Mouse (Mus musculus) kidney, embryonic 16.5 days (tissue): ENCODE measurements at regions not wholly inside any gene's neighbourhood (a gene's known extent, or its start where the extent isn't known, plus 50 kb on each side); places are given as distances from the start of the nearest gene placed in this dataset.
A peak's percentile ranks its signal among the peaks of the same experiment; 100 is the strongest.

Experiments
- ATAC-seq: fragments of 200-750 bp; cut with Nextera tagmentation; 2 replicates; pipeline ENCODE4 v1.8.0; 2017; ENCODE audit warnings: moderate TSS enrichment; ENCODE audit not compliant: low FRiP score, low TSS enrichment
- H3K27ac ChIP-seq: fragments of 300-500 bp; sonication (generic); 2 replicates; pipeline ENCODE4 v1.5.1; 2014; ENCODE audit warnings: low read length
- H3K27me3 ChIP-seq: fragments of 300-500 bp; sonication (generic); 2 replicates; pipeline ENCODE4 v1.6.1; 2014; ENCODE audit warnings: low read length, control low read depth, mixed read lengths; ENCODE audit not compliant: insufficient read depth
- H3K36me3 ChIP-seq: fragments of 300-500 bp; sonication (generic); 2 replicates; pipeline ENCODE4 v1.6.1; 2014; ENCODE audit warnings: low read length, control low read depth, mixed read lengths; ENCODE audit not compliant: insufficient read depth
- H3K4me1 ChIP-seq: fragments of 300-500 bp; sonication (generic); 2 replicates; pipeline ENCODE4 v1.6.1; 2014; ENCODE audit warnings: low read length, control low read depth, mixed read lengths; ENCODE audit not compliant: insufficient read depth
- H3K4me2 ChIP-seq: fragments of 300-500 bp; sonication (generic); replicated peaks from 2 replicates; pipeline ENCODE4 v1.6.1; 2014; ENCODE audit warnings: low read depth, low read length
- H3K4me3 ChIP-seq: fragments of 300-500 bp; sonication (generic); 2 replicates; pipeline ENCODE4 v1.5.1; 2014; ENCODE audit warnings: mild to moderate bottlenecking, low read length
- H3K9ac ChIP-seq: fragments of 300-500 bp; sonication (generic); replicated peaks from 2 replicates; pipeline ENCODE4 v1.6.1; 2014; ENCODE audit warnings: low read length
- H3K9me3 ChIP-seq: fragments of 300-500 bp; sonication (generic); 2 replicates; pipeline ENCODE4 v1.6.1; 2016; ENCODE audit warnings: low read length, control low read depth
- WGBS: fragments of 180-500 bp; shearing (Covaris S2); extraction: QIAGEN DNeasy Blood & Tissue Kit; methylation state at CpG from one replicate; pipeline ENCODE4 v1.1.7; 2014; 5-methylcytosine and 5-hydroxymethylcytosine counted together

DNA sequence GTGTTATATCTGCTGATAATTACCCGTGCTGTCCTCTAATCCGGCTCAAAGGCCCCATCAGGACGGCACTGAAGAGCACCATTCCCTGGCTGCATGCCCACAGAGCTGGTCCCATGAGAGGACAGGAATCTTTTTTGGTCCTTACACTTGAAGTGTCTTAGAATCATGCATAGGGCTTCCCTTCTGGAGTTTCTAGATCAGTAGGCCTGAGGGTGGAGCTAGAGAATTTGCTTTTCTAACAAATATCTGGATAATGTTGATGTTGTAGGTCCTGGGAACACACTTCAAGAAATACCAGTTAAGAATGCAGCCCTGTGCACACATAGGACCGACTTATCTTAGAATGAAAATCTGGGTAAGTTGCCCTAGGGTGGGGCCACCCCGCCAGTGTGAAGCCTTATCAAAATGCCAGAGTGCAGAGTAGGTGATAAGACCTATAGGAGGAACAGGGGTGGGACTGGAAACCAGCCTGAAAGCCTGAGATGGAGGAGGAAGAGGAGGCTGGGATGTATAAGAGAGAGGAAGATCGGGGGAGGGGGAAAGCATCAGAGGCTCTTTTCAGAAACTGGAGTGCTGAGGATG, 111.2 kb downstream of the Bdh1 start:
- no peak overlapping the region for H3K27ac ChIP-seq
- H3K27me3 ChIP-seq = no peaks in the 10 kb centered on the region
- no peaks in the 10 kb centered on the region for H3K9me3 ChIP-seq
- no peak overlapping the region for H3K4me3 ChIP-seq
- H3K4me2 ChIP-seq = no peak overlapping the region
- no peak overlapping the region for H3K9ac ChIP-seq
- peaks cover 27% of the 10 kb centered on the region for H3K4me1 ChIP-seq
- no peak for ATAC-seq
- whole genome bisulfite sequencing = 52% methylated on average over 6 of the region's 6 CpGs
- no peaks in the 10 kb centered on the region for H3K36me3 ChIP-seq

DNA sequence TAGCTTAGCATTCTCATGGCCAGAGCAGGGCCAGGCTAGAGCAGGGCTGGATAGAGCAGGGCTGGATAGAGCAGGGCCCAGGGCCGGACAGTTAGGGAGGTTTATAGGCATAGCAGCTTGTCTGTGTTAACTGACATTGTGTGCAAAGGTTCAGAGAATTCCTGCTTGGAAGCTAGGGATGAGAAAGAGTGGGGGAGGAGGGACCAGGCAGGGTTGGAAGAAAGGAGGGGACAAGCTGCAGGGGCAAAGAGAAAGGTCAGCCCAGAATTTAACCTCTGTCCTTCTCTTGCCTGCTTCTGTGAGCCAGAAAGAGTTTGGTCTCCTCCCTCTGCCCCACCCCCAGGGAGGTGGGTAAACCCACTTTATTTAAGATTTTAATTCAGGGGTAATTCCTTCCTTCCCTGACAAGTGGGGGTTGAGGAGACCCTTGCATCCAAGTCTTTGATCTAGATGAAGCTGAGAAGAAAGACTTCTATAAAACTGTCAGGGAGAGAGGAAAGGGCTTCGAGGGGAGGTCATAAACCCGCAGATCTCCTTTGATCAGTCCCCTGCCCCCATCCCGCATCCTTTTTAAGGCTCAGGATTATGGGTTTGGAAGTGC, 112.9 kb downstream of the Bdh1 start:
- H3K9ac ChIP-seq = no peak overlapping the region
- no peak overlapping the region for H3K4me2 ChIP-seq
- H3K27me3 ChIP-seq = no peaks in the 10 kb centered on the region
- peaks cover 27% of the 10 kb centered on the region for H3K4me1 ChIP-seq
- H3K9me3 ChIP-seq = no peaks in the 10 kb centered on the region
- peak; percentile 89 for ATAC-seq
- H3K36me3 ChIP-seq = no peaks in the 10 kb centered on the region
- H3K4me3 ChIP-seq = no peak overlapping the region
- WGBS = 14% methylated on average over 4 of the region's 4 CpGs
- peak overlapping the region; percentile 54 for H3K27ac ChIP-seq

GRCm38 (mm10) chr16:31536328-31536727, 114.2 kb downstream of the Bdh1 start:
- Histone ChIP-seq H3K9ac (no peak overlapping the region), H3K4me2 (no peak overlapping the region), H3K4me1 (peaks cover 27% of the 10 kb centered on the region), H3K9me3 (no peaks in the 10 kb centered on the region), H3K27me3 (no peaks in the 10 kb centered on the region), H3K36me3 (no peaks in the 10 kb centered on the region), H3K27ac (peak overlapping the region; percentile 54; the same call in 1 of the 2 replicates), H3K4me3 (no peak overlapping the region)
- ATAC-seq = no peak
- 76% methylated on average over 3 of the region's 3 CpGs for WGBS

- Histone ChIP-seq H3K4me3 (no peak overlapping the region), H3K27ac (no peak overlapping the region), H3K9ac (no peak overlapping the region), H3K9me3 (no peaks in the 10 kb centered on the region), H3K27me3 (no peaks in the 10 kb centered on the region), H3K4me2 (no peak overlapping the region), H3K4me1 (peaks cover 21% of the 10 kb centered on the region), H3K36me3 (no peaks in the 10 kb centered on the region)
- ATAC-seq = no peak
- WGBS = 70% methylated on average over 3 of the region's 3 CpGs
Measured at GRCm38 (mm10) chr16:31538606-31539005, 116.5 kb downstream of the Bdh1 start.

DNA sequence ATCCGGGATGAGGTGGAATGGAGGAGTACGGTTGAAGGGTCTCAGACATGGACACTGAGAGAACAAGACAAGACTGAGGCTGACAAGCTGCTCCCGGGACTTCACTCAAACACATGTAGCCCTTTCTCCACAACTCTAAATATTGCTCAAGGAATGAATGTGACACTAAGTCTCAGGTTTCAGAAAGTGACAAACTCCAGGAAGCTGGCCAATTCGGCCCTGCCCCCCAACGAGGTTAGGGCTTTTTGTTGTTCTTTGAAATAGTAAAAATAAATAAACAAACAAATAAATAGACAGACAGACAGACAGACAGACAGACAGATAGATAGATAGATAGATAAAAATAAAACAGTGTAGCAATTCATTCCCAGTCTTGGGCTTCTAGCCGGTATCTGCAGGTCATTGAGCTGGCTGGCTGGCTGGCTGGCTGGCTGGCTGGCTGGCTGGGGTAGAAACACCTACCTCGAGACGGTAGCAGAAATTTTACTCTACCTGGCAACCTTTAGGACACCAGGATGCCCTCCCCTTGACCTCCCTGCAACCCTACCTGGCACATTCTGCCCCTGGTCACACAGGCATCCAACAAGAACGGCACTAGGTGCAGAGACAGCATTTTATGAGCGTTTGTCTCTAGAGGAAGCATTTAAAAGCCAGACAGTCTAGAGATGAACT, 119.6 kb upstream of the Dlg1 start:
- 0 out of 2 replicates have a peak, but pooled peaks cover 4% of the 10 kb centered on the region for H3K27me3 ChIP-seq
- no peak overlapping the region for H3K27ac ChIP-seq
- H3K4me3 ChIP-seq = no peak overlapping the region
- H3K9ac ChIP-seq = no peak overlapping the region
- 34% methylated on average over 10 of the region's 10 CpGs for WGBS
- no peaks in the 10 kb centered on the region for H3K9me3 ChIP-seq
- H3K36me3 ChIP-seq = no peaks in the 10 kb centered on the region
- H3K4me1 ChIP-seq = peaks cover 20% of the 10 kb centered on the region
- no peak for ATAC-seq
- H3K4me2 ChIP-seq = no peak overlapping the region

DNA sequence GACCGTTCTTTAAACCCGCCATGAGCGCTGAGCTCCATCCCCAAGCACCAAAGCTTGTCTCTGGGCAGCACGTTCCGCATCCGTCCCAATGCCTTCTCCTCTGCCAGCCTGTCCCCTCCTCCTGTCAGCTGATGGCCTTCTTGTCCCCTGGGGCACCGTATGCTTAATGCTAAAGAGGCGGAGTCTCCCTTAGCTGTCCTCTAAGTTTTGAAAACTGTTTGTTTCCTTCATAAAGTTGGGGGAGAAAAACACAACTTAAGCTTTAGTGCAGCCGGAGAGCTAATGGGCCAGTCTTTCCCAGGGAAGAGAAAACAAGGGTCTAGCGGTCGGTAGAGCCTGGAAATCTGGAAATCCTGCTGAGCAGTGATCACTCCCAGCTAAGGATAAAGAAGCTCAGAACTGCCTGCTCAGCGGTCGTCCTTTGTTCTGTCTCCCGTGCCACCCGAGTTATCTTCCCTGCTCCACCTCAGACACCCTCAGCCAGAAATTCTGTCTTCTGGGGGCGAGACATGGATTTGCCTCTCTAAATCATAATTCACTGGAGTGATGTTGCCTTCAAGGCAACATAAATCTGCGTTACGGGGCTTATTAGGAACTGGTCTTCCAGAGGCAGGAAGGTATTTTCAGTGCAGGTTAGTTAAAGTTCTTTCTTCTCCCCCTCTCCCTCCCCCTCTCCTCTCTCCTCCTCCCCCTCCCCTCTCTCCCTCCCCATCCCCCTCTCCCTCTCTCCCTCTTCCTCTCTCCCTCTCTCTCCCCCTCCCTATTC, 117.0 kb upstream of the Dlg1 start:
- Histone ChIP-seq H3K9ac (peak overlapping the region; percentile 62), H3K4me1 (peaks cover 22% of the 10 kb centered on the region), H3K36me3 (no peaks in the 10 kb centered on the region), H3K27me3 (0 out of 2 replicates have a peak, but pooled peaks cover 4% of the 10 kb centered on the region), H3K9me3 (no peaks in the 10 kb centered on the region), H3K4me2 (peak overlapping the region; percentile 54), H3K27ac (peak overlapping the region; percentile 16; the same call in 1 of the 2 replicates), H3K4me3 (peak overlapping the region; percentile 34)
- WGBS = 2% methylated on average over 18 of the region's 18 CpGs
- no peak for ATAC-seq

DNA sequence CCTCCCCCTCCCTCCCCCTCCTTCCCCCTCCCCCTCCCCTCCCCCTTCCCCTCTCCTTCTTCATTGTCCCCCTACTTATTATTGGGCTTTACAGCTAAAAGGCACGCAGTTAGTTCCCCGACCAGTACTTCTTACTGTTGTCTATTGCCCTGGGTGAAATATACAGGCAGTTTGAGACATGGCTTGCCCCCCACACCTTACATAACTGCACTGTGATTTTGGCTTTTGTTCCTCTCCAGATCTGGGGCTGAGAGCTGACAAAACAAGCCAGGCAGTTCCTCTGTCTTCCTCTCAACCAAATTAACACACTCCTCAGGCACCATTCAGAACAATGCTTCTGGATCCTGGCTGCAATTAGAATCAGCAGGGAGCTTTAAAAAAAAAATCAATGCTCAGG, 116.4 kb upstream of the Dlg1 start:
- Histone ChIP-seq H3K27me3 (0 out of 2 replicates have a peak, but pooled peaks cover 4% of the 10 kb centered on the region), H3K4me2 (peak overlapping the region; percentile 54; the same call in 1 of the 2 replicates), H3K9me3 (no peaks in the 10 kb centered on the region), H3K27ac (no peak overlapping the region), H3K4me3 (no peak overlapping the region), H3K36me3 (no peaks in the 10 kb centered on the region), H3K4me1 (peaks cover 28% of the 10 kb centered on the region), H3K9ac (no peak overlapping the region; the same call in 1 of the 2 replicates)
- WGBS = 22% methylated on average over 2 of the region's 2 CpGs
- ATAC-seq = no peak

DNA sequence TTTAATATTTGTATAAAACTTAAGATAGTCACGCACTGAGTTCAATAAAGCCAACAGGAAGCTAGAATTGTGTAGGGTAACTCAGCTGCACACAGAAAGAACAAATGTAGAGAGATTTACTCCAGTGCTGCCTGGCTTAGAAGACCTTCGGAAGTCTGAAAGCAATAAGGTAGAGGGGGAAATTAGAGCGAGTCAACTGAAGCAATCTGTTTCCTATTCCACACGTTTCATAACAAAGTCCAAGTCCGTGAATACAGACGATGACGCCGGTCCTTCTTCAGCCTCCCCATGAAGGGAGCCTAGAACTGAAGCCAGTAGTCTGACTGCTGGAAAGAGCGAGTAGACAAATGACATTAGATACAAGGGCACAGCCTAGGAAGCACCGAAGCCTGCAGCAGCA, 115.9 kb upstream of the Dlg1 start:
- ATAC-seq = no peak
- peaks cover 34% of the 10 kb centered on the region for H3K4me1 ChIP-seq
- H3K9me3 ChIP-seq = no peaks in the 10 kb centered on the region
- no peaks in the 10 kb centered on the region for H3K36me3 ChIP-seq
- no peak overlapping the region for H3K4me3 ChIP-seq
- H3K4me2 ChIP-seq = no peak overlapping the region
- 54% methylated on average over 10 of the region's 10 CpGs for WGBS
- H3K9ac ChIP-seq = no peak overlapping the region
- H3K27me3 ChIP-seq = 0 out of 2 replicates have a peak, but pooled peaks cover 4% of the 10 kb centered on the region
- no peak overlapping the region for H3K27ac ChIP-seq

DNA sequence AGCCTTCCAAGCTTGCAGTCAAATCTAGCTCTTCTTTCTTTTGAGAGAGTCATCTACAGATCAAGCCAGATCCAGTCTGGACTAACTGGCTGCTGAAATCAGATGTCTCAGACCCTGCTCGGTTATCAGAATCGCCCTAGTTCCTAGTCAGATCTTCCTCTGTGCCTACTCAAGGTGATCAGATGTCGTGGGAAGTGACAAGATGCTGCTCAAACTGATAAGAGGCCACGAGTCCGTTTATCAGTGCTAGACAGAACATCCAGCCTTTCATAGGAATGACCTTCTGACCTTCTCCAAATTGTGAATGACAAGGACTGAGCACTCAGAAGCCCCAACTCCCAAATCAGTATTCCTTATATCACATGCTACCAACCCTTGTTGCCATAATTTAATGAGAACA, 113.3 kb upstream of the Dlg1 start:
- Histone ChIP-seq H3K9ac (no peak overlapping the region), H3K4me2 (no peak overlapping the region), H3K27me3 (0 out of 2 replicates have a peak, but pooled peaks cover 4% of the 10 kb centered on the region), H3K27ac (no peak overlapping the region), H3K4me3 (no peak overlapping the region), H3K36me3 (no peaks in the 10 kb centered on the region), H3K4me1 (peaks cover 33% of the 10 kb centered on the region), H3K9me3 (no peaks in the 10 kb centered on the region)
- no peak for ATAC-seq
- WGBS = 81% methylated on average over 5 of the region's 5 CpGs
